Mouse (Mus musculus) ES-E14 (cell line): ENCODE results near the gene Sept9. TPM values are rescaled to one million over a fixed set of nuclear protein-coding genes. Genes with fewer than 3 reads are reported as not detected.
A peak's percentile ranks its signal among the peaks of the same experiment; 100 is the strongest.

ENCODE experiments used
- DNase-seq: peaks from one replicate; pipeline ENCODE4 v3.0.0-alpha.2; 2013; ENCODE audit warnings: low read depth, low spot score
- H3K27ac ChIP-seq: 2 replicates; pipeline ENCODE4 v1.5.1; 2012; ENCODE audit warnings: low read depth, mild to moderate bottlenecking, low read length, moderate library complexity, mixed read lengths; ENCODE audit not compliant: poor library complexity, insufficient read depth, severe bottlenecking
- H3K36me3 ChIP-seq: 2 replicates; pipeline ENCODE4 v1.6.1; 2012; ENCODE audit warnings: mild to moderate bottlenecking, low read length, moderate library complexity, mixed read lengths; ENCODE audit not compliant: control insufficient read depth, poor library complexity, insufficient read depth, severe bottlenecking
- H3K4me1 ChIP-seq, 2 experiments: fragments of 150-350 bp in 1 of 2; sonication (generic) in 1 of 2; 2 replicates each; pipeline ENCODE4 v1.6.1; 2012; ENCODE audit warnings: low read length in 2 of 2, mild to moderate bottlenecking in 1 of 2, mixed read lengths in 1 of 2; ENCODE audit not compliant: control insufficient read depth in 2 of 2, insufficient read depth in 2 of 2, poor library complexity in 1 of 2
- H3K4me3 ChIP-seq, 2 experiments: fragments of 150-350 bp in 1 of 2; sonication (generic) in 1 of 2; 2 replicates each; pipeline ENCODE4 v1.5.1; 2012; ENCODE audit warnings: low read length in 2 of 2, low read depth in 1 of 2, mild to moderate bottlenecking in 1 of 2, mixed read lengths in 1 of 2; ENCODE audit not compliant: insufficient read depth in 1 of 2, poor library complexity in 1 of 2, severe bottlenecking in 1 of 2
- H3K9ac ChIP-seq: 2 replicates; pipeline ENCODE4 v1.6.1; 2012; ENCODE audit warnings: low read depth, mild to moderate bottlenecking, low read length, mixed read lengths; ENCODE audit not compliant: poor library complexity, insufficient read depth, severe bottlenecking
- H3K9me3 ChIP-seq: fragments of 150-350 bp; sonication (generic); 2 replicates; pipeline ENCODE4 v1.6.1; 2012; ENCODE audit warnings: low read depth, mild to moderate bottlenecking, low read length; ENCODE audit not compliant: control insufficient read depth, insufficient read depth
- CHD2 ChIP-seq: IDR thresholded peaks from 2 replicates; pipeline ENCODE4 v1.6.1; 2014; ENCODE audit warnings: mild to moderate bottlenecking, low read depth, low read length, inconsistent platforms
- HCFC1 ChIP-seq: IDR thresholded peaks from 2 replicates; pipeline ENCODE4 v1.6.1; 2012; ENCODE audit warnings: low read length, inconsistent platforms, borderline replicate concordance; ENCODE audit not compliant: insufficient read depth
- MAFK ChIP-seq: IDR thresholded peaks from 2 replicates; pipeline ENCODE4 v1.6.1; 2014; ENCODE audit warnings: mild to moderate bottlenecking, low read depth, low read length, inconsistent platforms; ENCODE audit not compliant: insufficient read depth
- ZC3H11A ChIP-seq: IDR thresholded peaks from 2 replicates; pipeline ENCODE4 v1.6.1; 2012; ENCODE audit warnings: low read depth, mild to moderate bottlenecking, inconsistent platforms, low read length, borderline replicate concordance
- ZNF384 ChIP-seq: IDR thresholded peaks from 2 replicates; pipeline ENCODE4 v1.6.1; 2012; ENCODE audit warnings: low read depth, low read length, inconsistent platforms
- in situ Hi-C, 2 experiments: fragments of 600-800 bp; cut with MboI; formaldehyde crosslinking; loops; one replicate each; pipeline ENCODE4 v1.15.1; 2025; ENCODE audit warnings: low sequenced_read_pairs in 2 of 2, inconsistent platforms in 1 of 2; ENCODE audit not compliant: unreplicated experiment in 2 of 2
- total RNA-seq: library from RNA; depleted of rRNA; stranded (reverse); fragments of 300-350 nt; gene quantifications from 2 replicates; pipeline ENCODE4 v1.2.3, GENCODE M21; 2012

Gene Sept9
- total RNA-seq, 1 experiment: 65.7 TPM

DNA sequence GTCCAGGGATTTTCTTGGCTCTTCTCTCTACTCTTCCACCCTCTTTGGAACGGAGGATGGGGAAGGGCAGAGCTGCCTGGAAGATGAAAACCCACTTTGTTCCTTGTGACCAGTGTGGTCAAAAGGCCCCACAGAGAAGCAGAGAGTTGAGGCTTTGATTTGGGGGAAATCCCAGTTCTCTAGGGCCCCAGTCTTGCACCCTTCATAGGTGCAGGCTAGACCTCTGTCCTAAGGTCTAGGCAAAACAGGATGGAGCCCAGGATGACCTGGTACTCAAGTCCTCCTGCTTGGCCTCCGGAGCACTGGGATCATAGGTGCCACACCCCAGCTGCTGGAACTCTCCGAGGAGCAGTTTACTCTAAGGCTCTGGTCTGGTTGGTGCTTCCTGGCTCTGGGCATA is 157.5 kb downstream of the Sept9 start:
- in situ Hi-C loops: loop anchor here (5.0 to 10.0 kb wide), 4 partner anchors 50 to 125 kb away; no protein-coding TSS in a partner anchor
- Histone ChIP-seq H3K4me3 (no peak overlapping the region), H3K4me1 (peaks cover 0 to 12% of the 10 kb centered on the region in 2 experiments; a peak in 1 of 4 replicates), H3K9me3 (no peaks in the 10 kb centered on the region), H3K36me3 (peaks cover 49% of the 10 kb centered on the region), H3K9ac (no peak overlapping the region), H3K27ac (no peak overlapping the region)
- no peak for DNase-seq
- TF ChIP-seq ZC3H11A: no peak
- no peak for TF ChIP-seq HCFC1
- TF ChIP-seq ZNF384: no peak
- no peak for TF ChIP-seq CHD2
- TF ChIP-seq MAFK: no peak

DNA sequence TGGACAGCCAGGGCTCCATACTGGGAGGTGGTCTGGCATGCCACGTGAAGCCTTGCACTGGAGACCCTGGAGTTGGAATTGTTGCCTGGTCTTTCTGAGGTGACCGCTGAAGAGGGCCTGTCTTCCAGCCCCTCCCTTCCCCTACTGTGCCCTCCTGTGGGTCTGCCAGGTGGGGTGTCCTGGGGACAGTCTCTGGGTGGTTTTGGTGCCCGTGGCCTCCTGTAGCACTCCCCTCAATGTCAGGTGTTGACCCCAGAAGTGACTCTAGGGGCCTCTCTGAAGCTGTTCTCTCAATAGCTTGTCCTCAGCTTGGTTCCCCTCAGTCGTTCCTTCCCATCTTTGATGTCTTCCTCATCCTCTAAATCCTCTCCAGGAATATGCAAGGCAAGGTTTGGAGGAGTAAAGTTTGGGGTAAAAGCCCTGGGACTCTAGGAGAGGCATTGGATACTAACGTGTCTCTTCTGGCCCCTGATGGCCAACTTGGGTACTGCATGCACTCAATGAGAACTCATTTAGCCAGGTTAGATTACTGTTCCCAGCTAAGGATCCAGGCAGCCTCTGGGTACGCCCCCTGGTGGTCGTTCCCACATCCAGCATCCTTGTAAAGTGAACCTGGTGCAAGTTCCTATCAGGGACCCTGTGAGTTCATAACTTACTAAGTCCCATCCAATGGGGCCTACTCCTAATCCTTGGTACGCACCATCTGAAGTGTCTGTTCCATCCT is 158.6 kb downstream of the Sept9 start:
- Histone ChIP-seq H3K27ac (no peak overlapping the region), H3K9me3 (no peaks in the 10 kb centered on the region), H3K9ac (no peak overlapping the region), H3K36me3 (peaks cover 40% of the 10 kb centered on the region), H3K4me3 (no peak overlapping the region), H3K4me1 (peaks cover 0 to 12% of the 10 kb centered on the region in 2 experiments; a peak in 1 of 4 replicates)
- DNase-seq: peak; percentile 99
- TF ChIP-seq ZNF384 (no peak), CHD2 (no peak), HCFC1 (no peak; the same call in 1 of the 2 replicates), MAFK (peak; percentile 3; the same call in 1 of the 2 replicates), ZC3H11A (peak; percentile 96)
- in situ Hi-C loops: loop anchor here (5.0 to 10.0 kb wide), 4 partner anchors 51 to 126 kb away; no protein-coding TSS in a partner anchor

DNA sequence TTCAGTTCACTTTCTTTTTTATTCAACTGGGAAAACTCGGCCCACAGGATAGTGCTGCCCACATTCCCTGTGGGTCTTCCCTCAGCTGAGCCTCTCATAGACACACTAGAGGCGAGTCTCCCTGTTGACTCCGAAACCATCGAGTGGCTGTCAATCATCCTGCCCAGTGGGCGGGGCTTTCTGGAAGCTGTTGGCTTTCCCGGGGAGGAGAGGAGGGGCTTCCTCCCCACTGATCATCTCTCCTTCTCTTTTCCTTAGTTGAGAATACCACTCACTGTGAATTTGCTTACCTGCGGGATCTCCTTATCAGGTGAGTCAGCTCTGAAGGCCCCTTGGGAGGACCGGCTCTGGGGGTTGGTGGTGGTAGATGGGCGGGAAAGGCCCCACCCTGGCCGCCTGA is 159.7 kb downstream of the Sept9 start:
- no peaks in the 10 kb centered on the region for H3K9me3 ChIP-seq
- H3K9ac ChIP-seq: no peak overlapping the region
- no peak overlapping the region; the same call in 1 of the 2 replicates for H3K27ac ChIP-seq
- H3K4me3 ChIP-seq: no peak overlapping the region
- H3K36me3 ChIP-seq: peaks cover 32% of the 10 kb centered on the region; the same call in 1 of the 2 replicates
- in situ Hi-C loops: loop anchor here (5.0 to 10.0 kb wide), 4 partner anchors 52 to 127 kb away; no protein-coding TSS in a partner anchor
- DNase-seq: peak; percentile 52
- H3K4me1 ChIP-seq: peaks cover 0 to 10% of the 10 kb centered on the region in 2 experiments; a peak in 1 of 4 replicates
- TF ChIP-seq HCFC1 (no peak), CHD2 (no peak), ZNF384 (no peak), ZC3H11A (no peak), MAFK (no peak)

DNA sequence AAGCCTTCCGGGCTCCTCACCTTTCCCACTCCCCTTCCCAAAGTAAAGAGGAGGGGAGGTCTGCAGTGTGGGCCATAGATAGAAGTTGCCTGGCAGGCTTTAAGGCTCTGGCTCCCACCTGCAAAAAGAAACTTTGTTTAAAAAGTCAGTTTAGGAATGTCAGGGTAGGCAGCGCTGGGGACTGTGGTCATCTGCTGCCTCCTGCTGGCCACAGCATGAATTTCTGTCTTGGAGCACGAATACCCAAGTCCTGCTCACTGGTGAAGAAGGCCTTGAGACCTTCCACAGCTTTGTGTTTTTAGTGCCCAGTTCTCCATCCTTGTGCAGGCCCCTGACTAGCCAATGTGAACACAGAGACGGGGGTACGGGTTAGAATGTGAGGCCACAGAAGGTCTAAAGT is 160.4 kb downstream of the Sept9 start:
- H3K36me3 ChIP-seq: peaks cover 24% of the 10 kb centered on the region; the same call in 1 of the 2 replicates
- H3K9me3 ChIP-seq: no peaks in the 10 kb centered on the region

More for the DNA sequence above, 160.4 kb downstream of the Sept9 start:
- no peak for TF ChIP-seq HCFC1
- TF ChIP-seq CHD2: no peak
- TF ChIP-seq ZNF384: no peak
- no peak for TF ChIP-seq MAFK
- peak; percentile 94 for TF ChIP-seq ZC3H11A
- Histone ChIP-seq H3K4me3 (no peak overlapping the region), H3K9ac (no peak overlapping the region), H3K4me1 (peaks cover 0 to 10% of the 10 kb centered on the region in 2 experiments; a peak in 1 of 4 replicates), H3K27ac (no peak overlapping the region; the same call in 1 of the 2 replicates)
- DNase-seq: peak; percentile 69
- in situ Hi-C loops: loop anchor here (5.0 to 10.0 kb wide), 4 partner anchors 53 to 128 kb away; no protein-coding TSS in a partner anchor
